Mouse (Mus musculus) B cell, adult 62 days (primary cell): ENCODE data around the gene Frmd4a. TPM values are rescaled to one million over a fixed set of nuclear protein-coding genes. Genes with fewer than 3 reads are reported as not detected.

Experiments used
- total RNA-seq: library from RNA; stranded (reverse); gene quantifications from 4 replicates; pipeline ENCODE4 v1.2.4, GENCODE M21; 2023

The Frmd4a gene
- total RNA-seq, result 0.75 to 2.0 TPM (median 1.5 TPM) in 4 replicates

DNA sequence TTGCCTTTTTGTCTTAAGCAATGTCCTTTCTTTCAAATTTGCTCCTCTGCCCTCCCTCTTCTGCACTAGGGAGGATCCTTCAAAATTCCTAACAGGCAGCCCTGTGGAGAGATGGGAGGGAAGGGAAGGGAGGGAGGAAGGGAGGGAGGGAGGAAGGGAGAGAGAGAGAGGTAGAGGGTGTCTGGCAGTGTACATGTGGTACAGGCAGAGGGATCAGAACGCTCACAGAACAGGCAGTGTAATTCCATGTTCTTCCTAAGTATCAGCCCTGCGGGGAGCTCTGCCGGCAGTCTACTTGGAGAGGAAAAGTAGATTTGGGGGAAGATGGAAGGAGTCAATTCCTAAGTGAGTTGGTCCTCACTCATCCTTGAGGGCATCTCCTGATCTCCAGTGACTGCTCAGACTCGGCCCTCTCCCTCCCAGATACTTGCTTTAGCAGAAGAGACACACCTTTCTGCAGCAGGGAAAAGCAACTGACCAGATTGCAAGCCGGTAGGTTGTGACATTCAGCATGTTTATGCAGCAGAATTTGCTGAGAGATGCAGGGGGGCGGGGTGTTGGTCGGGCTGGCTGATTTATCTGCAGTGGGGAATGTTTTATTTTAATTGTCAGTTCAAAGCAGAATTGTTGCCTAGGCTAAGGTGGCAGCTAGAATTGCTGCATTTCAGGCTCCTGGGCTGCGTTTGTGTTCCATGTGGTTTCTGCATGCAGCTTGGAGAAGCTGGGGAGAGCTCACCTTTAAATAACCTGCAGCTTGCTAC lies at the start of gene Frmd4a:
Frmd4a (plus strand) TSS at position 190 of the 761 bp plus-strand sequence.

GRCm38 (mm10) chr2:4651500-4652285 lies 634.2 kb downstream of the Frmd4a start, which contains the start of gene Prpf18:
TSS of gene Prpf18 (minus strand) at chr2:4652113.

